Mouse (Mus musculus): ENCODE measurements at regions not wholly inside any gene's neighbourhood (a gene's known extent, or its start where the extent isn't known, plus 50 kb on each side); places are given as distances from the start of the nearest gene placed in this dataset.
A peak's percentile ranks its signal among the peaks of the same experiment; 100 is the strongest.
"Not testable (repeated sequence)": the region's sequence is repeated elsewhere in the genome, so short reads cannot be mapped to it uniquely, and the experiment has no call there.

GRCm38 (mm10) chr8:71823655-71824622 is 57.9 kb upstream of the Zfp709 start:
- DNase-seq (ENCODE audit: low spot score in 2 of 2): not testable (repeated sequence)

GRCm38 (mm10) chr8:71822749-71823148 is 59.1 kb upstream of the Zfp709 start:
- not testable (repeated sequence) for DNase-seq (ENCODE audit: low spot score in 2 of 2)

- not testable (repeated sequence) for DNase-seq (ENCODE audit: low spot score in 2 of 2)
These were observed 61.9 kb upstream of the Zfp709 start for GRCm38 (mm10) chr8:71819936-71820335.

- not testable (repeated sequence) for DNase-seq (ENCODE audit: low spot score in 2 of 2)
These were observed 62.4 kb upstream of the Zfp709 start for GRCm38 (mm10) chr8:71819381-71819780.

- DNase-seq (ENCODE audit: low spot score in 2 of 2): not testable (repeated sequence)
These were observed 65.4 kb upstream of the Zfp709 start for GRCm38 (mm10) chr8:71816272-71817034.

GRCm38 (mm10) chr8:71815813-71816212 is 66.0 kb upstream of the Zfp709 start:
- not testable (repeated sequence) for DNase-seq (ENCODE audit: low spot score in 2 of 2)

GRCm38 (mm10) chr8:71814740-71815514 is 66.9 kb upstream of the Zfp709 start:
- DNase-seq (ENCODE audit: low spot score in 2 of 2): peak in 1 of 2 experiments; percentile 64

- not testable (repeated sequence) for DNase-seq (ENCODE audit: low spot score in 2 of 2)
These were observed 67.9 kb upstream of the Zfp709 start for GRCm38 (mm10) chr8:71813889-71814288.

- not testable (repeated sequence) for DNase-seq (ENCODE audit: low spot score in 2 of 2)
These were observed 68.6 kb upstream of the Zfp709 start for GRCm38 (mm10) chr8:71813239-71813638.

- DNase-seq (ENCODE audit: low spot score in 2 of 2): not testable (repeated sequence)
These were observed 74.0 kb upstream of the Zfp709 start for GRCm38 (mm10) chr8:71807788-71808187.

- not testable (repeated sequence) for DNase-seq (ENCODE audit: low spot score in 2 of 2)
These were observed 77.2 kb upstream of the Zfp709 start for GRCm38 (mm10) chr8:71804586-71804985.

GRCm38 (mm10) chr8:71802226-71802625 is 76.7 kb upstream of the Fcho1 start:
- DNase-seq (ENCODE audit: low spot score in 2 of 2): not testable (repeated sequence)

- not testable (repeated sequence) for DNase-seq (ENCODE audit: low spot score in 2 of 2)
These were observed 63.5 kb upstream of the Fcho1 start for GRCm38 (mm10) chr8:71789031-71789460.

- DNase-seq (ENCODE audit: low spot score in 2 of 2): not testable (repeated sequence)
These were observed 55.1 kb upstream of the Fcho1 start for GRCm38 (mm10) chr8:71780624-71781023.

- DNase-seq (ENCODE audit: low spot score in 2 of 2): not testable (repeated sequence)
These were observed 54.3 kb upstream of the Fcho1 start for GRCm38 (mm10) chr8:71779824-71780223.

- DNase-seq (ENCODE audit: low spot score in 2 of 2): not testable (repeated sequence)
These were observed 53.9 kb upstream of the Fcho1 start for GRCm38 (mm10) chr8:71779380-71779779.

GRCm38 (mm10) chr8:71778916-71779315 is 53.4 kb upstream of the Fcho1 start:
- DNase-seq (ENCODE audit: low spot score in 2 of 2): no peak
